Mouse (Mus musculus): ENCODE measurements around the gene Optn.

Gene Optn

GRCm38 (mm10) chr2:4978091-4978490 is 85.8 kb downstream of the Optn start:
- DNase-seq, result peak; percentile 77 to 84

- peak; percentile 61 to 81 for DNase-seq
Measured at GRCm38 (mm10) chr2:4975807-4976206, 88.0 kb downstream of the Optn start, which contains the start of gene Ucma. Gene Ucma, plus strand, starts transcription at chr2:4976122.

Measured in cerebellum, postnatal 10 days (tissue).